Mouse (Mus musculus) spleen, adult 2 months (tissue): Measurements from ENCODE around the gene Rab11fip5. TPM values are rescaled to one million over a fixed set of nuclear protein-coding genes. Genes with fewer than 3 reads are reported as not detected.

Experiments used
- DNase-seq, 2 experiments: peaks; one replicate each; pipeline versions ENCODE4 v3.0.0 to v3.0.0-alpha.2; 2012 to 2021; ENCODE audit warnings: low spot score in 2 of 2, low read depth in 1 of 2
- H3K27ac ChIP-seq: fragments of 200-500 bp; 2 replicates; pipeline ENCODE4 v1.5.1; 2012; ENCODE audit warnings: low read length, inconsistent platforms; ENCODE audit not compliant: insufficient read depth
- H3K27me3 ChIP-seq: fragments of 200-500 bp; 2 replicates; pipeline ENCODE4 v1.6.1; 2012; ENCODE audit warnings: mild to moderate bottlenecking, moderate library complexity, low read length, inconsistent platforms; ENCODE audit not compliant: control insufficient read depth, insufficient read depth
- H3K36me3 ChIP-seq: fragments of 200-500 bp; 2 replicates; pipeline ENCODE4 v1.6.1; 2012; ENCODE audit warnings: mild to moderate bottlenecking, low read length, inconsistent platforms; ENCODE audit not compliant: control insufficient read depth, insufficient read depth
- H3K4me1 ChIP-seq: fragments of 200-500 bp; 2 replicates; pipeline ENCODE4 v1.6.1; 2011; ENCODE audit warnings: inconsistent platforms; ENCODE audit not compliant: control insufficient read depth, insufficient read depth, insufficient read length
- H3K4me3 ChIP-seq: fragments of 200-500 bp; 2 replicates; pipeline ENCODE4 v1.5.1; 2011; ENCODE audit warnings: mild to moderate bottlenecking, inconsistent platforms; ENCODE audit not compliant: insufficient read depth, insufficient read length; ENCODE audit errors: extremely low read depth
- CTCF ChIP-seq: fragments of 200-500 bp; IDR thresholded peaks from 2 replicates; pipeline ENCODE4 v1.5.1; 2011; ENCODE audit warnings: mild to moderate bottlenecking, inconsistent platforms; ENCODE audit not compliant: insufficient read depth, insufficient read length, insufficient replicate concordance; ENCODE audit errors: extremely low read depth
- POLR2A ChIP-seq: fragments of 200-500 bp; IDR thresholded peaks from 2 replicates; pipeline ENCODE4 v1.6.1; 2011; ENCODE audit warnings: low read depth, low read length, inconsistent platforms
- WGBS: fragments of 180-500 bp; shearing (Covaris S2); methylation state at CpG from one replicate; pipeline ENCODE4 v1.1.7; 2018; 5-methylcytosine and 5-hydroxymethylcytosine counted together
- polyA plus RNA-seq: library from polyadenylated mRNA; depleted of rRNA; stranded (reverse); fragments of >200 nt; gene quantifications from 2 replicates; pipeline ENCODE4 v1.2.3, GENCODE M21; 2012

Gene Rab11fip5
- polyA plus RNA-seq, 1 experiment = 10.1 TPM

- Histone ChIP-seq H3K4me3 (no peak overlapping the region), H3K36me3 (no peaks in the 10 kb centered on the region), H3K4me1 (peaks cover 6% of the 10 kb centered on the region; the same call in 1 of the 2 replicates), H3K27me3 (no peaks in the 10 kb centered on the region; the same call in 1 of the 2 replicates), H3K27ac (no peak overlapping the region)
- WGBS = 72% methylated on average over 2 of the region's 2 CpGs
- no peak for DNase-seq
- TF ChIP-seq POLR2A (no peak), CTCF (no peak)
These were observed 8.4 kb upstream of the Rab11fip5 start for GRCm38 (mm10) chr6:85382791-85383190.

GRCm38 (mm10) chr6:85381648-85382020, 7.2 kb upstream of the Rab11fip5 start:
- no peak for DNase-seq
- Histone ChIP-seq H3K4me1 (peaks cover 6% of the 10 kb centered on the region; the same call in 1 of the 2 replicates), H3K4me3 (no peak overlapping the region), H3K27ac (no peak overlapping the region), H3K27me3 (no peaks in the 10 kb centered on the region; the same call in 1 of the 2 replicates), H3K36me3 (no peaks in the 10 kb centered on the region)
- WGBS = 89% methylated on average over 10 of the region's 10 CpGs
- TF ChIP-seq POLR2A = no peak
- no peak for TF ChIP-seq CTCF

GRCm38 (mm10) chr6:85380901-85381647, 6.6 kb upstream of the Rab11fip5 start:
- Histone ChIP-seq H3K27me3 (no peaks in the 10 kb centered on the region; the same call in 1 of the 2 replicates), H3K27ac (no peak overlapping the region), H3K4me3 (no peak overlapping the region), H3K36me3 (no peaks in the 10 kb centered on the region), H3K4me1 (peaks cover 6% of the 10 kb centered on the region; the same call in 1 of the 2 replicates)
- no peak for DNase-seq
- no peak for TF ChIP-seq CTCF
- 37% methylated on average over 17 of the region's 17 CpGs for WGBS

- Histone ChIP-seq H3K4me3 (no peak overlapping the region), H3K4me1 (peaks cover 6% of the 10 kb centered on the region; the same call in 1 of the 2 replicates), H3K27me3 (no peaks in the 10 kb centered on the region; the same call in 1 of the 2 replicates), H3K36me3 (no peaks in the 10 kb centered on the region), H3K27ac (no peak overlapping the region)
- DNase-seq = peak; percentile 30 to 50
- peak; percentile 52; the same call in 1 of the 2 replicates for TF ChIP-seq CTCF
- TF ChIP-seq POLR2A = no peak
- WGBS = 20% methylated on average over 10 of the region's 10 CpGs
These were observed 5.9 kb upstream of the Rab11fip5 start for GRCm38 (mm10) chr6:85380201-85380900.

- TF ChIP-seq CTCF (no peak), POLR2A (no peak)
- H3K4me3 ChIP-seq = no peak overlapping the region
- 55% methylated on average over 8 of the region's 8 CpGs for WGBS
- peaks cover 9% of the 10 kb centered on the region for H3K4me1 ChIP-seq
- DNase-seq = no peak
- no peaks in the 10 kb centered on the region for H3K36me3 ChIP-seq
- no peaks in the 10 kb centered on the region; the same call in none of the 2 replicates for H3K27me3 ChIP-seq
- H3K27ac ChIP-seq = no peak overlapping the region
These were observed 4.2 kb upstream of the Rab11fip5 start for GRCm38 (mm10) chr6:85378629-85379028.

GRCm38 (mm10) chr6:85377876-85378275, 3.4 kb upstream of the Rab11fip5 start:
- no peaks in the 10 kb centered on the region for H3K36me3 ChIP-seq
- no peak overlapping the region for H3K27ac ChIP-seq
- 82% methylated on average over 5 of the region's 5 CpGs for WGBS
- H3K4me3 ChIP-seq = no peak overlapping the region
- peaks cover 9% of the 10 kb centered on the region for H3K4me1 ChIP-seq
- TF ChIP-seq POLR2A = no peak
- TF ChIP-seq CTCF = no peak
- DNase-seq = no peak
- H3K27me3 ChIP-seq = no peaks in the 10 kb centered on the region; the same call in none of the 2 replicates
